ENCODE assay signal across 8 mouse cellular contexts in genomic region chr4:95636937-95637749, GRCm38 (mm10).
A peak's percentile ranks its signal among the peaks of the same experiment; 100 is the strongest.
DNase-seq lines count a peak whose midpoint lies in the region; ATAC-seq and TF ChIP-seq lines count a peak whose summit lies in the region.

No protein-coding gene starts in this region.

- no peaks in the 10 kb centered on the region for H3K36me3 ChIP-seq in heart, embryonic 11.5 days (ENCODE audit: control insufficient read depth, insufficient read depth, low read length)
- no peaks in the 10 kb centered on the region for H3K36me3 ChIP-seq in kidney, embryonic 16.5 days (ENCODE audit: insufficient read depth, low read length)
- H3K36me3 ChIP-seq in lung, embryonic 14.5 days (ENCODE audit: insufficient read depth) = no peaks in the 10 kb centered on the region

- H3K9ac ChIP-seq in heart, embryonic 11.5 days (ENCODE audit: low read depth, low read length) = no peak overlapping the region
- H3K9ac ChIP-seq in kidney, embryonic 16.5 days (replicated peaks; ENCODE audit: low read length) = peak overlapping the region; percentile 34; the same call in 1 of the 2 replicates
- no peak overlapping the region for H3K9ac ChIP-seq in lung, embryonic 14.5 days

- no peaks in the 10 kb centered on the region for H3K9me3 ChIP-seq in heart, embryonic 11.5 days (replicated peaks; ENCODE audit: control insufficient read depth, low read length)
- no peaks in the 10 kb centered on the region for H3K9me3 ChIP-seq in kidney, embryonic 16.5 days (ENCODE audit: low read length)
- H3K9me3 ChIP-seq in lung, embryonic 14.5 days (ENCODE audit: low read depth, low read length) = no peaks in the 10 kb centered on the region

- no peak for ATAC-seq in heart, embryonic 11.5 days (replicated peaks; ENCODE audit: insufficient number of reproducible peaks, low FRiP score, low TSS enrichment)
- no peak for ATAC-seq in kidney, embryonic 16.5 days (ENCODE audit: low FRiP score, low TSS enrichment)
- ATAC-seq in lung, embryonic 14.5 days (ENCODE audit: insufficient read depth) = peak; percentile 83

- WGBS in heart, embryonic 11.5 days (ENCODE audit: insufficient replicate concordance) = 55% methylated on average over 7 of the region's 7 CpGs
- WGBS in kidney, embryonic 16.5 days = 42% methylated on average over 7 of the region's 7 CpGs
- WGBS in lung, embryonic 14.5 days = 38% methylated on average over 7 of the region's 7 CpGs

- no peaks in the 10 kb centered on the region for H3K27me3 ChIP-seq in heart, embryonic 11.5 days (ENCODE audit: control insufficient read depth, insufficient read depth, low read length)
- H3K27me3 ChIP-seq in kidney, embryonic 16.5 days (ENCODE audit: insufficient read depth, low read length) = no peaks in the 10 kb centered on the region
- no peaks in the 10 kb centered on the region for H3K27me3 ChIP-seq in lung, embryonic 14.5 days (ENCODE audit: insufficient read depth, low read length)

- peak overlapping the region; percentile 46; the same call in 1 of the 2 replicates for H3K27ac ChIP-seq in heart, embryonic 11.5 days (ENCODE audit: low read depth, low read length)
- H3K27ac ChIP-seq in kidney, embryonic 16.5 days (ENCODE audit: low read length) = peak overlapping the region; percentile 69
- H3K27ac ChIP-seq in lung, embryonic 14.5 days (ENCODE audit: low read depth) = peak overlapping the region; percentile 71; the same call in 1 of the 2 replicates

- no peak overlapping the region for H3K4me2 ChIP-seq in heart, embryonic 11.5 days
- no peak overlapping the region for H3K4me2 ChIP-seq in kidney, embryonic 16.5 days (replicated peaks; ENCODE audit: low read depth, low read length)
- H3K4me2 ChIP-seq in lung, embryonic 14.5 days = no peak overlapping the region

- H3K4me3 ChIP-seq in heart, embryonic 11.5 days (ENCODE audit: low read depth, low read length) = no peak overlapping the region
- no peak overlapping the region for H3K4me3 ChIP-seq in kidney, embryonic 16.5 days (ENCODE audit: low read length)
- H3K4me3 ChIP-seq in lung, embryonic 14.5 days (ENCODE audit: low read depth, low read length) = no peak overlapping the region

- TF ChIP-seq CTCF in lung, embryonic 14.5 days (IDR thresholded peaks at IDR 0.05; ENCODE audit: low read depth) = no peak

- DNase-seq in adrenal gland, adult (ENCODE audit: inconsistent age in 2 of 2, low spot score in 1 of 2) = peak; percentile 85 to 89
- DNase-seq in adrenal gland, postnatal 4 days (ENCODE audit: low spot score in 2 of 2) = no peak
- DNase-seq in cerebellum, postnatal 36 days = peak; percentile 83 to 85
- peak; percentile 74 for DNase-seq in lung, embryonic 14.5 days
- DNase-seq in right cerebral cortex, postnatal 14 days = peak; percentile 37
- DNase-seq in thymus, postnatal 36 days = no peak

- peaks cover 4% of the 10 kb centered on the region; the same call in 1 of the 2 replicates for H3K4me1 ChIP-seq in heart, embryonic 11.5 days (ENCODE audit: control insufficient read depth, insufficient read depth, low read length)
- H3K4me1 ChIP-seq in kidney, embryonic 16.5 days (ENCODE audit: insufficient read depth, low read length) = no peaks in the 10 kb centered on the region
- H3K4me1 ChIP-seq in lung, embryonic 14.5 days (ENCODE audit: insufficient read depth) = no peaks in the 10 kb centered on the region

Comparison
In these comparisons a context has a peak if more than half of its experiments do, and no peak if none do; other contexts are left out.
1. DNase-seq: peak in adrenal gland, adult (2 of 2), cerebellum, postnatal 36 days (2 of 2), lung, embryonic 14.5 days (single experiment) and right cerebral cortex, postnatal 14 days (single experiment); none in adrenal gland, postnatal 4 days (0 of 2) and thymus, postnatal 36 days (0 of 2).
2. Peak in every context shown above with its lines, with median percentiles within 50 percentile points of each other: H3K27ac ChIP-seq.